Mouse (Mus musculus) liver, postnatal 0 days (tissue): ENCODE data around the gene 4930512M02Rik.

Source experiments
- CTCF ChIP-seq: sonication (generic); IDR thresholded peaks from 2 replicates; pipeline ENCODE4 v1.5.1; 2016; ENCODE audit warnings: antibody characterized with exemption, low read depth
- EP300 ChIP-seq: IDR thresholded peaks from 2 replicates; pipeline ENCODE4 v1.6.1; 2016; ENCODE audit warnings: antibody characterized with exemption, low read depth, mild to moderate bottlenecking

DNA sequence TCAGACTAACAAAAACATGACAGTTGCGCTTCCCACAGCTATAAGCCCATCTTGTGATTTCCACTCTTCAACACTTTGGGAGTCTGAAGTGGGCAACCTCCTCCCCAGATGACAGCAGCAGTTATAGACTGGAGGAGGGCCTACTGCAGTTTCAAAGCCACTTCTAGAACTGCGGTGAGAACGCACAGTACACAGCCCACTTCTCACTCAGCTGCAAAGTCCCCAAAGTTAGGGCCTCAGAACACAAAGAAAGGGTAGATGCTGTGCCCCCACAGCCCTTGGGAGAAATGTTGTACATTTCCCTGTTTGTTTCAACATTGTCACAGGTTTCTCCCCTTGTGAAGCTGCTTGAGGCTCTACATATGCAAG is 40.3 kb upstream of the 4930512M02Rik start:
- TF ChIP-seq CTCF (no peak), EP300 (no peak)
